Comparison of ENCODE assay signal across 22 mouse cellular contexts in genomic region chr2:174271459-174271858, GRCm38 (mm10). TPM values are rescaled to one million over a fixed set of nuclear protein-coding genes. Genes with fewer than 3 reads are reported as not detected.
DNase-seq lines count a peak whose midpoint lies in the region; ATAC-seq and TF ChIP-seq lines count a peak whose summit lies in the region.
"Had no signal": no experiment of that assay in that cellular context is flagged by ENCODE, and none has a peak within 500 bp of the region (broad histone marks: within the 10 kb centered on the region; RNA-seq: fewer than 3 reads in every experiment).

No protein-coding gene starts in this region.

- no peak for TF ChIP-seq EP300 in heart, adult 2 months (IDR thresholded peaks at IDR 0.05; ENCODE audit: insufficient read depth, low read depth, low read length)

- no peaks in the 10 kb centered on the region for H3K9me3 ChIP-seq in heart, embryonic 10.5 days
- no peaks in the 10 kb centered on the region for H3K9me3 ChIP-seq in heart, embryonic 14.5 days (ENCODE audit: control insufficient read depth, low read length)
- no peaks in the 10 kb centered on the region for H3K9me3 ChIP-seq in limb, embryonic 13.5 days
- no peaks in the 10 kb centered on the region for H3K9me3 ChIP-seq in limb, embryonic 10.5 days (replicated peaks)
- H3K9me3 ChIP-seq in hindbrain, embryonic 13.5 days: no peaks in the 10 kb centered on the region
- H3K9me3 ChIP-seq: embryonic facial prominence, embryonic 13.5 days; forebrain, embryonic 10.5 days; hindbrain, embryonic 10.5 days; hindbrain, embryonic 15.5 days had no signal

- DNase-seq in heart, embryonic 10.5 days (ENCODE audit: low spot score): no peak
- no peak for DNase-seq in heart, adult 2 months
- no peak for DNase-seq in heart, adult 8-10 months (ENCODE audit: low spot score)
- DNase-seq in limb, embryonic 10.5 days (ENCODE audit: low spot score): no peak
- no peak for DNase-seq in left cerebral cortex, adult 18-20 months (ENCODE audit: low spot score in 2 of 2)
- DNase-seq: adrenal gland, postnatal 10 days; cerebellum, adult 11 months; cerebellum, adult 8-10 months; embryo, embryonic 11 days; gastrocnemius, adult 2 months; gastrocnemius, postnatal 25 days; kidney, adult 8-10 months had no signal

- peaks cover 44% of the 10 kb centered on the region for H3K4me1 ChIP-seq in heart, embryonic 10.5 days
- peaks cover 1% of the 10 kb centered on the region; the same call in 1 of the 2 replicates for H3K4me1 ChIP-seq in heart, adult 2 months (ENCODE audit: control insufficient read depth, insufficient read depth, low read length)
- peaks cover 30 to 44% of the 10 kb centered on the region in 2 experiments for H3K4me1 ChIP-seq in heart, embryonic 14.5 days (ENCODE audit: control insufficient read depth in 2 of 2, insufficient read depth in 2 of 2, low read length in 2 of 2)
- no peaks in the 10 kb centered on the region for H3K4me1 ChIP-seq in limb, embryonic 13.5 days
- H3K4me1 ChIP-seq in limb, embryonic 10.5 days: no peaks in the 10 kb centered on the region
- no peaks in the 10 kb centered on the region for H3K4me1 ChIP-seq in hindbrain, embryonic 13.5 days (replicated peaks)
- H3K4me1 ChIP-seq: embryonic facial prominence, embryonic 13.5 days; forebrain, embryonic 10.5 days; hindbrain, embryonic 15.5 days had no signal

- TF ChIP-seq CTCF in heart, adult 2 months (IDR thresholded peaks at IDR 0.05): no peak

- 54% methylated on average over 6 of the region's 6 CpGs for WGBS in heart, embryonic 10.5 days
- WGBS in heart, adult 2 months: 77% methylated on average over 6 of the region's 6 CpGs
- WGBS in heart, embryonic 14.5 days: 40% methylated on average over 6 of the region's 6 CpGs
- WGBS in limb, embryonic 13.5 days: 72% methylated on average over 6 of the region's 6 CpGs
- 76% methylated on average over 6 of the region's 6 CpGs for WGBS in limb, embryonic 10.5 days
- 88% methylated on average over 6 of the region's 6 CpGs for WGBS in hindbrain, embryonic 13.5 days

- no peak overlapping the region for H3K4me3 ChIP-seq in heart, embryonic 10.5 days
- no peak overlapping the region for H3K4me3 ChIP-seq in heart, adult 2 months
- H3K4me3 ChIP-seq in heart, embryonic 14.5 days (ENCODE audit: control insufficient read depth in 1 of 2, insufficient read depth in 1 of 2, low read depth in 1 of 2, low read length in 2 of 2): no peak overlapping the region
- H3K4me3 ChIP-seq in limb, embryonic 13.5 days: no peak overlapping the region
- no peak overlapping the region for H3K4me3 ChIP-seq in limb, embryonic 10.5 days
- H3K4me3 ChIP-seq in hindbrain, embryonic 13.5 days: no peak overlapping the region
- H3K4me3 ChIP-seq: embryonic facial prominence, embryonic 13.5 days; erythroblast, embryonic 14.5 days; forebrain, embryonic 10.5 days; gastrocnemius, adult 2 months; hindbrain, embryonic 10.5 days; hindbrain, embryonic 15.5 days had no signal

- peak overlapping the region; percentile 67 for H3K27ac ChIP-seq in heart, embryonic 10.5 days
- no peak overlapping the region for H3K27ac ChIP-seq in heart, adult 2 months
- H3K27ac ChIP-seq in heart, embryonic 14.5 days (replicated peaks in 1 of 2; ENCODE audit: control insufficient read depth in 1 of 2, insufficient read depth in 1 of 2, low read depth in 2 of 2, low read length in 2 of 2): peak overlapping the region in 1 of 2 experiments; percentile 86; a peak in 2 of 4 replicates
- no peak overlapping the region for H3K27ac ChIP-seq in limb, embryonic 13.5 days
- no peak overlapping the region for H3K27ac ChIP-seq in limb, embryonic 10.5 days
- no peak overlapping the region for H3K27ac ChIP-seq in hindbrain, embryonic 13.5 days
- H3K27ac ChIP-seq: embryonic facial prominence, embryonic 13.5 days; forebrain, embryonic 10.5 days; gastrocnemius, adult 2 months; hindbrain, embryonic 10.5 days; hindbrain, embryonic 15.5 days had no signal

- H3K4me2 ChIP-seq in heart, embryonic 14.5 days (ENCODE audit: low read length): no peak overlapping the region
- no peak overlapping the region for H3K4me2 ChIP-seq in limb, embryonic 13.5 days (replicated peaks)
- H3K4me2 ChIP-seq in hindbrain, embryonic 13.5 days: no peak overlapping the region
- H3K4me2 ChIP-seq: embryonic facial prominence, embryonic 13.5 days; hindbrain, embryonic 15.5 days had no signal

- intact Hi-C loops in heart, adult 2 months (cut with DNase I): no loop called here

- no peak overlapping the region for H3K9ac ChIP-seq in heart, adult 2 months (ENCODE audit: low read depth, low read length)
- H3K9ac ChIP-seq in heart, embryonic 14.5 days (ENCODE audit: low read length): no peak overlapping the region
- H3K9ac ChIP-seq in limb, embryonic 13.5 days: no peak overlapping the region
- no peak overlapping the region for H3K9ac ChIP-seq in hindbrain, embryonic 13.5 days
- H3K9ac ChIP-seq: embryonic facial prominence, embryonic 13.5 days; hindbrain, embryonic 15.5 days had no signal

- H3K79me2 ChIP-seq in heart, adult 2 months (replicated peaks; ENCODE audit: control insufficient read depth, insufficient read depth, low read length): no peaks in the 10 kb centered on the region

- peaks cover 46% of the 10 kb centered on the region for H3K36me3 ChIP-seq in heart, embryonic 10.5 days
- no peaks in the 10 kb centered on the region for H3K36me3 ChIP-seq in heart, adult 2 months (ENCODE audit: control insufficient read depth, insufficient read depth, low read length)
- H3K36me3 ChIP-seq in heart, embryonic 14.5 days (ENCODE audit: control insufficient read depth, insufficient read depth, low read length): peaks cover 22% of the 10 kb centered on the region
- H3K36me3 ChIP-seq in limb, embryonic 13.5 days: peaks cover 63% of the 10 kb centered on the region
- H3K36me3 ChIP-seq in limb, embryonic 10.5 days: peaks cover 91% of the 10 kb centered on the region
- peaks cover 40% of the 10 kb centered on the region for H3K36me3 ChIP-seq in hindbrain, embryonic 13.5 days

- TF ChIP-seq POLR2A in heart, adult 2 months (IDR thresholded peaks at IDR 0.05; ENCODE audit: insufficient read depth, low read depth, low read length): no peak

- 0 out of 2 replicates have a peak, but pooled peaks have one; percentile 11 for ATAC-seq in heart, embryonic 14.5 days (ENCODE audit: insufficient number of reproducible peaks, insufficient read depth, low FRiP score, low read depth)
- peak; percentile 79 for ATAC-seq in limb, embryonic 13.5 days (ENCODE audit: low FRiP score, low read depth)
- no peak for ATAC-seq in hindbrain, embryonic 13.5 days (ENCODE audit: low FRiP score)
- ATAC-seq: forebrain, embryonic 14.5 days; intestine, embryonic 16.5 days had no signal

- no peaks in the 10 kb centered on the region for H3K27me3 ChIP-seq in heart, embryonic 10.5 days (ENCODE audit: insufficient read depth, poor library complexity, severe bottlenecking)
- H3K27me3 ChIP-seq in heart, adult 2 months (ENCODE audit: control insufficient read depth, insufficient read depth, low read length): no peaks in the 10 kb centered on the region
- H3K27me3 ChIP-seq in heart, embryonic 14.5 days (ENCODE audit: control insufficient read depth, insufficient read depth, low read length): no peaks in the 10 kb centered on the region
- H3K27me3 ChIP-seq in limb, embryonic 13.5 days: no peaks in the 10 kb centered on the region
- no peaks in the 10 kb centered on the region for H3K27me3 ChIP-seq in limb, embryonic 10.5 days (ENCODE audit: low read depth, poor library complexity, severe bottlenecking)
- H3K27me3 ChIP-seq in hindbrain, embryonic 13.5 days: no peaks in the 10 kb centered on the region
- H3K27me3 ChIP-seq: embryonic facial prominence, embryonic 13.5 days; hindbrain, embryonic 15.5 days had no signal

RNA-seq across cellular contexts. Expression of gene Gnas, which starts 12.7 kb away (rescaled TPM):
- 964 and 1,128 TPM in 2 replicates for polyA plus RNA-seq in heart, embryonic 10.5 days (2016; fragmentation: Nextera tagmentation; extraction: Ambion mirVana)
- 1,000 to 10,000 TPM; 1,140 to 1,235 TPM for total RNA-seq in heart, adult 2 months (2021)
- 1,079 and 1,189 TPM in 2 replicates for polyA plus RNA-seq in heart, adult 2 months (2012; rRNA removed)
- polyA plus RNA-seq in heart, embryonic 14.5 days (2014; fragmentation: Nextera tagmentation; extraction: Ambion mirVana): 1,524 and 1,578 TPM in 2 replicates
- total RNA-seq in heart, adult 8-10 months (2022): 1,000 to 10,000 TPM; 1,172 to 1,307 (median 1,221) TPM
- polyA plus RNA-seq in limb, embryonic 13.5 days (2015; fragmentation: Nextera tagmentation; extraction: Ambion mirVana): 1,943 and 1,947 TPM in 2 replicates
- polyA plus RNA-seq in limb, embryonic 10.5 days (2016; fragmentation: Nextera tagmentation; extraction: Ambion mirVana): 1,045 and 1,269 TPM in 2 replicates
- 1,452 and 1,516 TPM in 2 replicates for polyA plus RNA-seq in hindbrain, embryonic 13.5 days (2015; fragmentation: Nextera tagmentation; extraction: Ambion mirVana)
- 1,000 to 10,000 TPM; 1,817 to 1,846 TPM for total RNA-seq in left cerebral cortex, adult 18-20 months (2021)
